Mouse (Mus musculus) midbrain, embryonic 10.5 days (tissue): ENCODE data around the gene Fastk. TPM values are rescaled to one million over a fixed set of nuclear protein-coding genes. Genes with fewer than 3 reads are reported as not detected.

Experiments
- DNase-seq: peaks from one replicate; pipeline ENCODE4 v3.0.0-alpha.2; 2017; ENCODE audit warnings: low spot score
- H3K27ac ChIP-seq: fragments of 300-500 bp; sonication (generic); replicated peaks from 2 replicates; pipeline ENCODE4 v1.5.1; 2016; ENCODE audit warnings: mild to moderate bottlenecking
- H3K27me3 ChIP-seq: fragments of 300-500 bp; sonication (generic); 2 replicates; pipeline ENCODE4 v1.6.1; 2016; ENCODE audit warnings: low read depth, mild to moderate bottlenecking; ENCODE audit not compliant: poor library complexity, severe bottlenecking
- H3K36me3 ChIP-seq: fragments of 300-500 bp; sonication (generic); 2 replicates; pipeline ENCODE4 v1.6.1; 2016; ENCODE audit warnings: mild to moderate bottlenecking, moderate library complexity
- H3K4me1 ChIP-seq: fragments of 300-500 bp; sonication (generic); 2 replicates; pipeline ENCODE4 v1.6.1; 2016
- H3K4me3 ChIP-seq: fragments of 300-500 bp; sonication (generic); 2 replicates; pipeline ENCODE4 v1.5.1; 2016; ENCODE audit warnings: mild to moderate bottlenecking, moderate library complexity
- H3K9me3 ChIP-seq: fragments of 300-500 bp; sonication (generic); replicated peaks from 2 replicates; pipeline ENCODE4 v1.6.1; 2016; ENCODE audit warnings: mild to moderate bottlenecking
- WGBS: fragments of 180-500 bp; shearing (Covaris S2); methylation state at CpG from one replicate; pipeline ENCODE4 v1.1.7; 2016; 5-methylcytosine and 5-hydroxymethylcytosine counted together
- polyA plus RNA-seq: library from polyadenylated mRNA; unstranded; fragments of >200 nt; fragmentation: Nextera tagmentation; extraction: Ambion mirVana; gene quantifications from 2 replicates; pipeline ENCODE4 v1.2.1, GENCODE M21; 2016

The Fastk gene
- polyA plus RNA-seq, 1 experiment from 2014 or later: 107 TPM

DNA sequence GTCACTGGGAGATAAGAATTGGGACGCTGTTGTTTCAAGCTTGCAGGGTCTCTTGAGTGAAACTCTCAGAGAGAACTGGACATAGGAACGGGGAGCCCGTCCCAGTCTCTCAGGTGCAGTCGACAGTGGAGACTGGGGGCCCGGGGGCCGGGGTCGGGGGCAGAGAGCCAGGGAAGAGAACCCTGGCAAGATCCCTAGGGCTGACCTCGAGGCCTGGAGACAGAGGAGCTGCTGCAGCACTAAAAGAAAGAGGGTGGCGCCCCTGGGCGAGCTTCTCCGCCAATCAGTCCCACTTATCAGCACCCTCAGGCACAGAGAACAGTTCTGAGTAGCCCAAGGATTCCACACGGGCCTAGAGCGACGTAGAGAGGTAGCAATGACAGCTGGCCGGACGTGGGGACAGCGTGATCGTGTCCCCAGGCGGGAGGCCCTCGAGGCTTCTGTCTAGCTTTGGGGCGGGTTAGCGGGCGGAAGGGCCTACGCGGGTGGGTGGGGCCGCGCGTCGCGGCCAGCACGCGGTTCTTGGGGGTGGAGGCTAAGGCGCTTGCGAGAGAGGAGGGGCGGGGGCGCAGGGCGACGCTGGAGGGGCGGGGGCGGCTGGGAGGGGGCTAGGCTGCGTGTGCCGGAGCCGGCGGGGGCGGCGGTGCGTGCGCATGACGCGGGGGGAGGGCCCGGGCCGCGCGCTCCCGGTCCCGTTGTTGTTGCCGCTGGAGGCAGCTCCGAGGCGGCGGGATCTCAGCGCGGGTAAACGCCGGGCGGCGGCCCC lies 6.4 kb upstream of the Fastk start:
- Histone ChIP-seq H3K27me3 (peaks cover 25% of the 10 kb centered on the region), H3K27ac (peak overlapping the region; percentile 95), H3K36me3 (peaks cover 16% of the 10 kb centered on the region), H3K4me3 (peak overlapping the region; percentile 85), H3K4me1 (peaks cover 65% of the 10 kb centered on the region), H3K9me3 (no peaks in the 10 kb centered on the region)
- 2% methylated on average over 60 of the region's 66 CpGs for WGBS
- DNase-seq: peak; percentile 89

DNA sequence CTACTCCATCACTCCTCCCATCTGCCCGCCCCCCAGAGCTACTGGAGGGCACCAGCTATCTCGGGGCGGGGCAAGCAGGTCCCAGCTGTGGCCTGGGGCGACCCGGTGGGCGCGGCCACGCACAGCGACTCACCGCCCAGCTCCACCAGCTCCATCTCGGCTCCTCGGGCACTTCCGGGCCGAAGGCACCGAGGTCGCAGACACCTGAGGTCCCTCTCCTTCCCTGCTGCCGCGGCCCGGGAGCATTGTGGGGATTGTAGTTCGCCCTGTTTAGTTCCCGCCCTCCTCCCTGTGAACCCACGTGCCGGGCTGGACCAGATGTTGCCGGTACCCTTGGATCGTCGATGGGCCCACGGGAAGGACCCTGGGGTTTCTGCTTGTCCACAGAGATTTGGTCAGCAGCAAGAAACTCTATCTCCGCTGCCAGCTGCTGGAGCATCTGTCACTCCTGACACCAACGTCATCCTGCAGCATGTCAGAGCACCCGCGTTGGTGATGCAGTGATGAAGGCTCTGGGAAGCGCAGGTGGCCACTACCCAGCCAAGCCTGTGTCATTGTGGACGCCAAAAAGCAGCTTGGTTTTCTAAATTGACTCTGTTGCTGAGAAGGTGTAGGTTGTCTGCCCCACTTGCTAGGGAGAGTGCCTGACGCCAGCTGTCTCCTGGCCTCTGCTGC lies 2.7 kb upstream of the Fastk start, which contains the start of gene Tmub1:
TSS of gene Tmub1 (minus strand) at position 231 of the 675 bp plus-strand sequence.
- Histone ChIP-seq H3K27me3 (peaks cover 25% of the 10 kb centered on the region), H3K36me3 (peaks cover 13% of the 10 kb centered on the region), H3K27ac (peak within 1 kb of the TSS; percentile 86), H3K9me3 (no peaks in the 10 kb centered on the region), H3K4me1 (peaks cover 59% of the 10 kb centered on the region), H3K4me3 (peak within 1 kb of the TSS; percentile 79)
- peak; percentile 83 for DNase-seq
- 3% methylated on average over 34 of the region's 34 CpGs for WGBS

DNA sequence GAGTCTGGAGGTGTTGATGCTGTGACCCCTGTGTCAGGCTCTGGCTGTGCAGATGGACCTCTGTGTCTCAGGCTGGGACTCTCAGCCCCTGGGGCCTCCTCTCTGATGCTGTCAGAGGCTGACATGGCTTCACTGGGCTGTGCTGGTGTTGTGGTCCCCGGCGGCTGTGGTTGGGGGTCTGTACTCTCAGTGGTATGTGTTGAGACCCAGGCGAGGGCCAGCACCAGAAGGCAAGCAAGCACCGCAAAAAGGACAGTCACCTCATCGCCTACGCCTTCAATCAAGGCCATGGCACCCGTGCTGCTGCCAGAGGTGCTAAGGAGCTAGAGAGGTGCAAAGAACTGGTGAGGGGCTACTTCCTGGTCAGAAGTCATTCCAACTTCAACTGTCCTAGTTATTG lies 1.5 kb upstream of the Fastk start:
- H3K4me3 ChIP-seq: peak overlapping the region; percentile 79; the same call in 1 of the 2 replicates
- DNase-seq: no peak
- H3K27me3 ChIP-seq: peaks cover 25% of the 10 kb centered on the region
- H3K36me3 ChIP-seq: peaks cover 24% of the 10 kb centered on the region
- H3K27ac ChIP-seq: no peak overlapping the region
- peaks cover 57% of the 10 kb centered on the region for H3K4me1 ChIP-seq
- 91% methylated on average over 7 of the region's 7 CpGs for WGBS
- no peaks in the 10 kb centered on the region for H3K9me3 ChIP-seq

DNA sequence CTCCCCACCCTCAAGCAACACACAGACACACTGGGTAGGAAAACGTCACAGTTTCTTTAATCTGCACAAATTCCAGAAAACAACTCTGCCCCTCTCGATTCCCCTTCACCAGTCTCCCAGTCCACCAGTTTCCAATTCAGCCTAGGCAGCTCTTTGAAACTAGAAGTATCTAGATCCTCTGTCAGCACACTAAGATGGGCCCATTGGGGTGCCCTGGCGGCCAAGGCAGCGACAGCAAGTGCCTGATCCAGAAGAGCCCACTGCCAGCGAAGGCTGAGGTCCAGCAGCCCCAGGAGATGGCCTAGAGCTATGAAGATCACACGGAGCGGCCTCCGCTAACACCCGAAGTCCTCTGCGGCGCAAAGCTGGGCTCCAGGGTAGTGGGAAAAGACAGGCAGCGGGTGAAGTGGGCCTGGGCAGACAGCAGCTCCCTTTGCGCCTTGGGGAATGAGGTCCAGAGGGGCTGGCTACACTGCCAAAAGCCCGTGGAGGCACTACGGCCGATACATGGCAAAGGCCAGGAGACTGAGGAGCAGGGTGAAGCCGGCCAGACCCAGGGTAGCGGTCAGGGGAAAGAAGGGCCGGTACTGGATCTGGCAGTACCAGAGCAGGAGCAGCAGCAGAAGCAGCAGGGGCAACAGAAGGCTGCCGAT lies 467 bp upstream of the Fastk start:
- Histone ChIP-seq H3K4me3 (peak overlapping the region; percentile 96), H3K9me3 (no peaks in the 10 kb centered on the region), H3K36me3 (peaks cover 35% of the 10 kb centered on the region), H3K4me1 (peaks cover 49% of the 10 kb centered on the region), H3K27me3 (peaks cover 20% of the 10 kb centered on the region), H3K27ac (peak overlapping the region; percentile 97)
- no peak for DNase-seq
- WGBS: 58% methylated on average over 20 of the region's 20 CpGs

DNA sequence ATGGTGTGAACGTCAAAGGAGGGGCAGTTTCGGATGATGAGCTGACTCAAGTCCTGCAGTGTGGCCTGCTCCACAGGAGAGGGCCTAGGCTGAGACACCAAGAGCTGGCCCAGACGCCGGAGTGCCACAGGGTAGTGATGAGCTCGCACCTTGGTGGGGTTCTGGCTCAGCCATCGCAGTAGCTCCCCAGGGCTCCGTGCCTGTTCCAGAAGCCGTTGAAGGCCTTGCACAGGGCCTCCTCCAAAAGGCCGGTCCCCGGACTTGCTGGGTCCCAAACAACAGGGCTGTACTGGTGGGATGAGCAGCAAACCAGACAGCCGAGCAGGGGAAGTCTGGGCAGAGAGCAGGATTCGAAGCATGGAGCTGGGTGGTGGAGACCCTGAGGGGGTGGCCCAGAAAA lies 1.2 kb downstream of the Fastk start:
- 89% methylated on average over 12 of the region's 12 CpGs for WGBS
- Histone ChIP-seq H3K4me1 (peaks cover 49% of the 10 kb centered on the region), H3K27ac (peak overlapping the region; percentile 97), H3K27me3 (peaks cover 7% of the 10 kb centered on the region), H3K4me3 (peak overlapping the region; percentile 96), H3K36me3 (peaks cover 51% of the 10 kb centered on the region), H3K9me3 (no peaks in the 10 kb centered on the region)
- DNase-seq: no peak

DNA sequence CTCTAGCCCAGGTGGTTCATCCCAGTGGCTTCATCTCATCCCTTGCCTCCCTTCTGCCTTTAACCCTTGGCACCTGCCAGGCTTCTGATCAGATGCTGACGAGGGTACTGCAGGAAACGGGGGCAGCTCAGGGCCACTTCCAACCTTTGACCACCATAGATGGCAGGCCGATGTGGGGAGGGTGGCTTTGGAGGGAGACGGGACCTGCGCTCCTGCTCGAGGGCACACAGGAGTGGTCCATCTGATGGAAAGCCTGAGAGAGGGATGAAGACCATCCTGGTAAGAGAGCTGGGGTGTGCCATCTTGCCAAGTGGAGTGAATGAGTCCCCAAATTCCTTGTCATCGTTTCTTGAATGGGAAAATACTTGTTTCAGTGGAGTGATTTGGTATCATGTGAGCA lies 1.9 kb downstream of the Fastk start:
- H3K4me1 ChIP-seq: peaks cover 49% of the 10 kb centered on the region
- no peak overlapping the region for H3K27ac ChIP-seq
- H3K4me3 ChIP-seq: 0 out of 2 replicates have a peak overlapping the region, but pooled peaks have one; percentile 3
- 92% methylated on average over 7 of the region's 7 CpGs for WGBS
- 0 out of 2 replicates have a peak, but pooled peaks cover under 1% of the 10 kb centered on the region for H3K27me3 ChIP-seq
- no peak for DNase-seq
- H3K36me3 ChIP-seq: peaks cover 58% of the 10 kb centered on the region
- no peaks in the 10 kb centered on the region for H3K9me3 ChIP-seq

DNA sequence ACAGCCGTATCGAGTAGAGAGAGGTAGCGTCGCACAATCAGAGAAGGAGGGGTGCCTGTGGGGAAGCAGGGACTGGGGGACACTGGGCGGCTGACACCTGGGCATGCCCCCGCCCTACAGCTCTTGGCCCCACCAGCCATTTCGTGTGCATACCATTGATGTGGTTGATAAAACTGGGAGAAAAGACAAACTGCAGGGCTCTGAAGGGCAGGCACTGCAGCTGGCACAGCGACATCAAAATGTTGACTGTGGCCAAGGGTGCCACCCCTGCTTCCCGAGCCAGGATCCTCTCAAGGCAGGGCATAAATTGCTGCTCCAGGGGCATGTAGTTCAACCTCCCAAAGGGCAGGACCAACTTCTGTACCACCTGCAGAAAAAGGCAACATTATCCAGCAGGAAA lies 3.1 kb downstream of the Fastk start:
- H3K36me3 ChIP-seq: peaks cover 66% of the 10 kb centered on the region
- no peaks in the 10 kb centered on the region for H3K9me3 ChIP-seq
- H3K4me1 ChIP-seq: peaks cover 37% of the 10 kb centered on the region
- no peak overlapping the region for H3K27ac ChIP-seq
- WGBS: 94% methylated on average over 9 of the region's 9 CpGs
- no peak for DNase-seq
- H3K4me3 ChIP-seq: no peak overlapping the region
- H3K27me3 ChIP-seq: no peaks in the 10 kb centered on the region

DNA sequence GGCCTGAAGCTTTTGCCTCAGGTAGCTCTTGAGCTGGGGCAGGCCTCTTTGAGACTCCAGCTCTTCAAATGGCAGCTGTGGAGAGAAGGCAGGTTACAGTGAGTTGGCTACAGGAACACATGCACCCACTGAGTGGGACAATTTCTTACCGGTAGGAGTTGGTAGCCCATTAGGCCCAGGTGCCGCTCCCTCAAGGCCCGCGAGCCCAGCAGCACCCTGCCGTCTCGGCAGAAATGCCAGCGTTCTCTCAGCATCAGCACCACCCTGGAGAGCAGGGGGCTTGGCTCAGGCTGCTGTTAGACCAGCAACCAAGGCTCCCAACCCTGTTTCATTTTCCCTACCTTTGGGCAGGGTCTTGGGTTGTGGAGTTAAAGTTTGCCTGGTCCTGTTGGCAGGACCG lies 3.9 kb downstream of the Fastk start:
- Histone ChIP-seq H3K27me3 (no peaks in the 10 kb centered on the region), H3K4me3 (no peak overlapping the region), H3K36me3 (peaks cover 75% of the 10 kb centered on the region), H3K9me3 (no peaks in the 10 kb centered on the region), H3K4me1 (peaks cover 29% of the 10 kb centered on the region), H3K27ac (no peak overlapping the region)
- WGBS: 97% methylated on average over 8 of the region's 8 CpGs
- no peak for DNase-seq

DNA sequence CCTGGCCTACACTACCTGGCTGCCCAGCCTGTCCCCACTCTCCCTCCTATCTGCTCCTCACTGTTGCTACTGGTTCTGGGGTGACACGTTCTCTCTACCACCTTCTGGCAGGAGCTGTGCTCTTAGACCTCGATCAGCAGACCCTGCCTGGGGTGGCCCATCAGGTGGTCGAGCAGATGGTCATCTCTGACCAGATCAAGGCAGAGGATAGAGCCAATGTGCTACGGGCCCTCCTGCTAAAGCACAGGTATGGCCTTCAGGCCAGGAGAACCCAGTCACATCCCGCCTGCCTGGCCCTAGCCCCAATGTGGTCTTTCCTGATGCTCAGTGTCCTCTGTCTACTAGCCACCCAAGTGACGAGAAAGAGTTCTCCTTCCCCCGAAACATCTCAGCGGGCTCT lies 11.1 kb downstream of the Fastk start:
- H3K4me1 ChIP-seq: peaks cover 5% of the 10 kb centered on the region
- DNase-seq: no peak
- 89% methylated on average over 8 of the region's 8 CpGs for WGBS
- no peaks in the 10 kb centered on the region for H3K9me3 ChIP-seq
- no peak overlapping the region for H3K4me3 ChIP-seq
- no peak overlapping the region for H3K27ac ChIP-seq
- H3K27me3 ChIP-seq: 0 out of 2 replicates have a peak, but pooled peaks cover 3% of the 10 kb centered on the region
- H3K36me3 ChIP-seq: peaks cover 96% of the 10 kb centered on the region

DNA sequence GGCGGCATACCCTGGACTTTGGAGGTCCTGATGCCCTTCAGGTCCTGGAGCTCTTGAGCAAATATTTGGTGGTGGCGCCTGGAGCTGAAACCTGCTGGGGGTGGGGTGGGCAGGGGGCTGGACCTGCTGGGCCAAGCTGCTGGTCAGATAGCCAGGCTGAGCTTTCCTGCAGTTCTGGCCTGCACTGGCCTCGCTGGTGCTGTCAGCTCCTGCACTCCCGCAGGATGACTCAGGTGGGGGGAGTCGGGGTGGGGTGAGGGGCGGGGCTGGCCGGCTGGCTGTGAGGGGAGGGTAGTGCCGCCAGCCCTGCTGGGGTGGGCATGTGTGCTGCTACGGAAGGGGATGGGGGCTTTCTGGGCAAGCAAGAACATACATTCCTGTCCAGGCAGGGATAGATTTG lies 16.5 kb downstream of the Fastk start:
- H3K27ac ChIP-seq: peak overlapping the region; percentile 65; the same call in 1 of the 2 replicates
- WGBS: 9% methylated on average over 9 of the region's 9 CpGs
- H3K36me3 ChIP-seq: peaks cover 46% of the 10 kb centered on the region
- H3K9me3 ChIP-seq: no peaks in the 10 kb centered on the region
- peaks cover 58% of the 10 kb centered on the region for H3K4me1 ChIP-seq
- no peak for DNase-seq
- H3K4me3 ChIP-seq: peak overlapping the region; percentile 76
- peaks cover 29% of the 10 kb centered on the region for H3K27me3 ChIP-seq

DNA sequence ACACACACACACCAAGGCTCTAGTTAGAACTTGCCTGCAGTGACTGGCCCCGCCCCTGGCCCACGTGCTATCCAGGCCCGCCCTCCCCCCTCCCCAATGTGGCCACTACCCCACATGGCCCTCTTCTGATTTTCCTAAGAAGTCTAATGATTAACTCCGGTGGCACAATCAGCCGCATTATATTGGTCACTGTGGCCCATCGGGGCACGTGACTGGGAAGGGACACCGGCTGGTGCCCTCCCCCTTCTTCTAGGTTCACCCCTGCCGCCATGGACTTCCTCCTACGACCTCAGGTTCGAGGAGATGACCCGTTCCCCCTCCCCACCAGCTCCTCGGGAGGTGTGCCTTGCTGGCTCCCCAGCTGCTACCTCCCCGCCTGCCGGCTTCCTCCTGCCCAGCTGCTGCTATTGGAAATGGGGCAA lies 17.1 kb downstream of the Fastk start:
- Histone ChIP-seq H3K4me3 (peak overlapping the region; percentile 76), H3K36me3 (peaks cover 40% of the 10 kb centered on the region), H3K9me3 (no peaks in the 10 kb centered on the region), H3K27ac (peak overlapping the region; percentile 65; the same call in 1 of the 2 replicates), H3K4me1 (peaks cover 59% of the 10 kb centered on the region), H3K27me3 (peaks cover 29% of the 10 kb centered on the region)
- 4% methylated on average over 15 of the region's 15 CpGs for WGBS
- peak; percentile 42 for DNase-seq

DNA sequence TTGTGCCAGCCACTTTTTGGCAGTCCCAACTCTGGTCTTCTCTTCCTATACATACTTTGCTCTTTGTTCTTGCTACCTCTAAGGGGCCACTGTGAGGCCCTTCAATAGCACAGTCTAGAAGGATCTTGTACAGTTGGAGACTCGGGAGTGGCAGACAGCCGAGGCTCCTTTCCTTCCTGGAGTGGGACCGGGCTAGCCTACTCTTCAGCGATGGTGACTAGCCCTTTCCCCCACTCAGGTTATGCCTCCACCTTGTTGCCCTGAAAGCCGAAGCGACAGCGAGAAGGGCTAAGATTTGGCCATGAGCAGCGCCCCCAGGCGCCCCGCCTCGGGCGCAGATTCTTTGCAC lies 17.8 kb downstream of the Fastk start:
- Histone ChIP-seq H3K36me3 (peaks cover 32% of the 10 kb centered on the region), H3K27ac (no peak overlapping the region; the same call in 1 of the 2 replicates), H3K4me1 (peaks cover 66% of the 10 kb centered on the region), H3K27me3 (peaks cover 29% of the 10 kb centered on the region), H3K4me3 (peak overlapping the region; percentile 76), H3K9me3 (no peaks in the 10 kb centered on the region)
- 12% methylated on average over 12 of the region's 12 CpGs for whole genome bisulfite sequencing
- no peak for DNase-seq
